Mouse (Mus musculus): ENCODE measurements at regions not wholly inside any gene's neighbourhood (a gene's known extent, or its start where the extent isn't known, plus 50 kb on each side); places are given as distances from the start of the nearest gene placed in this dataset.

DNA sequence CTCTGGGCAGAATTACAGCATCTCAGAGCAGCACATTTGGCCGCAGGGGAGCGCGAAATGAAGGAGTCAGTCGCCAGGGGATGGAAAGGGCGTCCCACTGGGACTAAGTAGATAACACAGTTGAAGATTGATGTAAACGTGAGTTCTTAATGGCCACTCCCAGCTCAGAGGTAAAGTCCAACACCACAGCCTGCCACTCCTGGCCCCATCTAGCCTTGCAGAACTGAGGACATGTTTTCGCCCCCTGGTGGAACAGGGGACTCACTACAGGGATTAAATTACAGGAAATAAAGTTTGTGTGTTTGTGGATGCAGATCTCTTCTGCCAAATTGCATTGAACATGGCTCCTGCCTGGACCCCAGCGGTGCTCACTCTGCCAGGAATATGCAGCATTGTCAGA is 76.7 kb upstream of the Shisa3 start:
- DNase-seq = peak; percentile 23

DNA sequence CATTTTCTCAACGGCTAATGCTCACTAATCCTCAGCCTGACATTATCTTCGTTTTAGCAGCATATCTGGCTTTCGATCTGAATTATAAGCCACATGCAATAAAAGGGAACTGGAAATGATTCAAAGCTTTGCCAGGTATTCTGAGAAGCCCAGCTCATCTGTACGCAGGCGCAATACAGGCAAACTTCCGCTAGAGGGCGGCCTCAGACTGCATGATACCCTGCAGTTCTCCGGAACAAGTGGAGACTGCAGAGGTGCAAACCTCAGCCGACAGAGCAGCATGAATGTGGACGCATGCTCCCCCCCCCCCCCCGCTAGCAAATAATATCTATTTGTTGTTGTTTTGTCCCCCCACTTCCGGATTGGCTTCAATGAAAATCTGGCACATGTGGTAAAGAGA is 75.3 kb upstream of the Shisa3 start:
- no peak for TF ChIP-seq POLR2A (IDR thresholded peaks at IDR 0.05; ENCODE audit: control insufficient read depth, extremely low read depth, insufficient read depth, low read length, poor library complexity)
- peak; percentile 86 for TF ChIP-seq CTCF (IDR thresholded peaks at IDR 0.05; ENCODE audit: borderline replicate concordance, control insufficient read depth, extremely low read depth, insufficient read depth, low read length, poor library complexity)
- WGBS = 3% methylated on average over 12 of the region's 12 CpGs
- no peaks in the 10 kb centered on the region for H3K36me3 ChIP-seq (ENCODE audit: control insufficient read depth, insufficient read depth, low read length)
- no peak overlapping the region for H3K4me3 ChIP-seq (ENCODE audit: control insufficient read depth, insufficient read depth, low read length)
- H3K4me1 ChIP-seq (replicated peaks; ENCODE audit: control insufficient read depth, insufficient read depth, low read length) = no peaks in the 10 kb centered on the region
- peak; percentile 63 for DNase-seq
- H3K27ac ChIP-seq (ENCODE audit: control insufficient read depth, insufficient read depth, low read length) = no peak overlapping the region
- H3K27me3 ChIP-seq (ENCODE audit: control insufficient read depth, insufficient read depth, low read length) = no peaks in the 10 kb centered on the region

More for the DNA sequence above, 76.7 kb upstream of the Shisa3 start:
- no peaks in the 10 kb centered on the region for H3K4me1 ChIP-seq (replicated peaks; ENCODE audit: control insufficient read depth, insufficient read depth, low read length)
- 59% methylated on average over 8 of the region's 8 CpGs for WGBS
- H3K36me3 ChIP-seq (ENCODE audit: control insufficient read depth, insufficient read depth, low read length) = no peaks in the 10 kb centered on the region
- no peaks in the 10 kb centered on the region for H3K27me3 ChIP-seq (ENCODE audit: control insufficient read depth, insufficient read depth, low read length)
- peak; percentile 53; the same call in 1 of the 2 replicates for TF ChIP-seq CTCF (IDR thresholded peaks at IDR 0.05; ENCODE audit: borderline replicate concordance, control insufficient read depth, extremely low read depth, insufficient read depth, low read length, poor library complexity)
- no peak for TF ChIP-seq POLR2A (IDR thresholded peaks at IDR 0.05; ENCODE audit: control insufficient read depth, extremely low read depth, insufficient read depth, low read length, poor library complexity)
- no peak overlapping the region for H3K4me3 ChIP-seq (ENCODE audit: control insufficient read depth, insufficient read depth, low read length)
- H3K27ac ChIP-seq (ENCODE audit: control insufficient read depth, insufficient read depth, low read length) = no peak overlapping the region

DNA sequence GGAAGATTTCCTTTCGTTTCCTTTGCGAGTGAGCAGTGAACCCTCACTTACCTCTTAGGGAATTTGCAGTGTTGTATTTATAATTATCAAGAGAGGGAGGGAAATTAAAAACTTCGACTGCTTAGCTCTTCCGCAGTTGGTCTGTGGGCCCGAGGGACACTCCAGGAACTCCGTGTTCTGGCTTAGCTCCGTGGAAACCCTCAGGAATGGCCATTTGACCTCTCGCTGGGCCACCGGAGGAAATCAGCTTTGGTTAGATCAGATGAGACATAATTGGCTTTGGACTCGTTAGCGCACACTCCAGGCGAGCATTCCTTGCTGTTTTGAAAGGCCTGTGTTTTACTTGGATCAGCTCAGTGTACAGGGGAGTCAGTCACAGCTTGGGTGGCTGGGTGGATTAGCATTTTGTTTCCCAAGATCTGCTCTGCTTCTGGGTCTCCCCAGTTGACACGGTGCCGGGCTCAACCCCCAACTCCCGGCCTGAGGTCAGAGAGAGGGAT is 74.9 kb upstream of the Shisa3 start:
- no peak for DNase-seq
- WGBS = 76% methylated on average over 15 of the region's 15 CpGs
- TF ChIP-seq POLR2A (IDR thresholded peaks at IDR 0.05; ENCODE audit: control insufficient read depth, extremely low read depth, insufficient read depth, low read length, poor library complexity) (no peak), CTCF (IDR thresholded peaks at IDR 0.05; ENCODE audit: borderline replicate concordance, control insufficient read depth, extremely low read depth, insufficient read depth, low read length, poor library complexity) (no peak; the same call in 1 of the 2 replicates)
- H3K27me3 ChIP-seq (ENCODE audit: control insufficient read depth, insufficient read depth, low read length) = no peaks in the 10 kb centered on the region
- no peak overlapping the region for H3K27ac ChIP-seq (ENCODE audit: control insufficient read depth, insufficient read depth, low read length)
- no peaks in the 10 kb centered on the region for H3K36me3 ChIP-seq (ENCODE audit: control insufficient read depth, insufficient read depth, low read length)
- H3K4me3 ChIP-seq (ENCODE audit: control insufficient read depth, insufficient read depth, low read length) = no peak overlapping the region
- no peaks in the 10 kb centered on the region for H3K4me1 ChIP-seq (replicated peaks; ENCODE audit: control insufficient read depth, insufficient read depth, low read length)

DNA sequence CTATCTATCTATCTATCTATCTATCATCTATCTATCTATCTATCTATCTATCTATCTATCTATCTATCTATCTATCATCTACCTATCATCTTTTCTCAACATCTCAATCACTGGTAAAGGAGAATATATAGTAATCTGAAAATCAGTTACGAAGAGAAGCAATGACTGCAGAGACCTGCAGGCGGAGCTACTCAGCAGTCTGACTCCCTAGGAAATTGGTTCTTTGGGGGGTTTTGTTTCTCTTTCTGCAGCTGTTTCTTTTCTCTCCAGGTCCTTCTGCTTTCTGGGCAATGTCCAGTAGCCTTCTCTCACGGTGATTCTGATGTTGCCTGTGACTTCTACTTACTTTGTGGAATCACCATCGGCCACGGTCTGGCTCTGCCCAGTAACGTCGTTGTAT is 73.6 kb upstream of the Shisa3 start:
- H3K4me3 ChIP-seq (ENCODE audit: control insufficient read depth, insufficient read depth, low read length) = no peak overlapping the region
- no peak overlapping the region for H3K27ac ChIP-seq (ENCODE audit: control insufficient read depth, insufficient read depth, low read length)
- TF ChIP-seq CTCF (IDR thresholded peaks at IDR 0.05; ENCODE audit: borderline replicate concordance, control insufficient read depth, extremely low read depth, insufficient read depth, low read length, poor library complexity) (no peak), POLR2A (IDR thresholded peaks at IDR 0.05; ENCODE audit: control insufficient read depth, extremely low read depth, insufficient read depth, low read length, poor library complexity) (no peak)
- WGBS = 78% methylated on average over 7 of the region's 7 CpGs
- H3K36me3 ChIP-seq (ENCODE audit: control insufficient read depth, insufficient read depth, low read length) = no peaks in the 10 kb centered on the region
- DNase-seq = no peak
- H3K27me3 ChIP-seq (ENCODE audit: control insufficient read depth, insufficient read depth, low read length) = no peaks in the 10 kb centered on the region
- H3K4me1 ChIP-seq (replicated peaks; ENCODE audit: control insufficient read depth, insufficient read depth, low read length) = no peaks in the 10 kb centered on the region

DNA sequence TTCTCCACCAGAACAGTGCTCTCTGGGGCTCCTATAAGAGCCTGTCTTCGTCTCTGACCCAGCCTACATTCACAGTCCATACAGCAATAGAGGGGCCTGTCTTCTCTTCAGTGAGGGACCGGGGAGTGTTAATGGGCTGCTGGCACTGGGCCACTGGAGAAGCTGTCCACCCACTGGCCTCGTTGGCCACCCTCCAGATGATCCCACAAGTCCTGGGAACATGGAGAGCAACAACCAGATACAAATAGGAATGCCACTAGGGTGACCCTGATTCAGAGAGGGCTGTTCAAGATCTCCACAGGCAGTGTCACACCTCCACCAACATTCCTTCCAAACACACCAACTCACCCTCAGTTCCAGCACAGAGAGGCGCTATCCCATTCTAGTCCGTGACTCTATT is 69.7 kb upstream of the Shisa3 start:
- no peak overlapping the region for H3K4me3 ChIP-seq (ENCODE audit: control insufficient read depth, insufficient read depth, low read length)
- H3K4me1 ChIP-seq (replicated peaks; ENCODE audit: control insufficient read depth, insufficient read depth, low read length) = no peaks in the 10 kb centered on the region
- H3K27ac ChIP-seq (ENCODE audit: control insufficient read depth, insufficient read depth, low read length) = no peak overlapping the region
- no peaks in the 10 kb centered on the region for H3K27me3 ChIP-seq (ENCODE audit: control insufficient read depth, insufficient read depth, low read length)
- 91% methylated on average over 5 of the region's 5 CpGs for WGBS
- DNase-seq = no peak
- TF ChIP-seq CTCF (IDR thresholded peaks at IDR 0.05; ENCODE audit: borderline replicate concordance, control insufficient read depth, extremely low read depth, insufficient read depth, low read length, poor library complexity) (no peak), POLR2A (IDR thresholded peaks at IDR 0.05; ENCODE audit: control insufficient read depth, extremely low read depth, insufficient read depth, low read length, poor library complexity) (no peak)
- no peaks in the 10 kb centered on the region for H3K36me3 ChIP-seq (ENCODE audit: control insufficient read depth, insufficient read depth, low read length)

DNA sequence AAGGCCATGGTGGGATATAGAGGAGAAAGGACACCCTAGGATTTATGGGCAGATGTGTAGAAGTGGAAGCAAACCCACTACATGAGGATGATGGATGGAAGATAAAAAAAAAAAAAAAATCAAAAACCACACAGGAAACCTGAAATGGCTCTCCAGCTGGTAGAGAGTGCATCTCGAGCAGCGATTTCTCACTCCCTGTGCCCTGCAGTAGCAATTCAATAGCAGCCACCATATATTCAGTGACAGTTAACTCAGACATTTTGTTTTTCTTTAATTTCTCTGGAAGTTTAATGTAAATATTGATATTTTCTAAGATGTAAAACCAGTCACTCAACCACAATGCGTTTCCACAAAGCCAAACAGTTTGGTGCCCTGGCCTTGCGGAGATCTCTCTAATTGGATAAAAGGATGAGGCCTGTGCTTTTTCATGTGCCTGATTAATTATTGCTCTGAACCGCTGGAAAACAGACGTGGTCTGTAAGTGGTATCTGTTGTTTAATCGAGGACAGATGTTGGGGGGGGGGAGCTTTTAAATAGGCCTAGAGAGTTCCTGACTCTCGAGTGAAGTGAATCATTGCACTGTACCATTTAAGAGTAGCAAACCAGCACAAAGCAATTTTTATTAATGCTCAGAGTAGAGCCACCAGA is 68.0 kb upstream of the Shisa3 start:
- 59% methylated on average over 8 of the region's 8 CpGs for WGBS
- Histone ChIP-seq H3K4me3 (ENCODE audit: control insufficient read depth, insufficient read depth, low read length) (no peak overlapping the region), H3K27ac (ENCODE audit: control insufficient read depth, insufficient read depth, low read length) (no peak overlapping the region), H3K4me1 (replicated peaks; ENCODE audit: control insufficient read depth, insufficient read depth, low read length) (no peaks in the 10 kb centered on the region), H3K36me3 (ENCODE audit: control insufficient read depth, insufficient read depth, low read length) (no peaks in the 10 kb centered on the region), H3K27me3 (ENCODE audit: control insufficient read depth, insufficient read depth, low read length) (no peaks in the 10 kb centered on the region)
- no peak for DNase-seq
- TF ChIP-seq CTCF (IDR thresholded peaks at IDR 0.05; ENCODE audit: borderline replicate concordance, control insufficient read depth, extremely low read depth, insufficient read depth, low read length, poor library complexity) (no peak), POLR2A (IDR thresholded peaks at IDR 0.05; ENCODE audit: control insufficient read depth, extremely low read depth, insufficient read depth, low read length, poor library complexity) (no peak)
